Mouse (Mus musculus) small intestine, adult 2 months (tissue): ENCODE data around the gene Cdk13.

Source experiments
- CTCF ChIP-seq: fragments of 200-500 bp; IDR thresholded peaks from 2 replicates; pipeline ENCODE4 v1.5.1; 2012; ENCODE audit warnings: low read depth, mild to moderate bottlenecking, control low read depth, inconsistent platforms, low read length, moderate library complexity, mixed read lengths; ENCODE audit not compliant: insufficient replicate concordance, insufficient read length; ENCODE audit errors: extremely low read depth
- POLR2A ChIP-seq: fragments of 200-500 bp; IDR thresholded peaks from 2 replicates; pipeline ENCODE4 v1.6.1; 2012; ENCODE audit warnings: low read depth, mild to moderate bottlenecking, control low read depth, inconsistent platforms, low read length, moderate library complexity

- no peak for TF ChIP-seq POLR2A
- no peak for TF ChIP-seq CTCF
These were observed 34.2 kb upstream of the Cdk13 start for GRCm38 (mm10) chr13:17839137-17839536.
